Mouse (Mus musculus) layer of hippocampus, adult 2 months (tissue): ENCODE results near the gene Usp19. TPM values are rescaled to one million over a fixed set of nuclear protein-coding genes. Genes with fewer than 3 reads are reported as not detected.
A peak's percentile ranks its signal among the peaks of the same experiment; 100 is the strongest.

ENCODE experiments used
- DNase-seq, 2 experiments: peaks; one replicate each; pipeline ENCODE4 v3.0.0; 2022; ENCODE audit warnings: low spot score in 2 of 2
- H3K27ac ChIP-seq: fragments of 200-600 bp; 2 replicates; pipeline ENCODE4 v1.8.1; 2022
- H3K4me3 ChIP-seq: fragments of 200-600 bp; 2 replicates; pipeline ENCODE4 v1.8.1; 2022; ENCODE audit warnings: mild to moderate bottlenecking
- CTCF ChIP-seq: fragments of 200-600 bp; conservative IDR thresholded peaks from 2 replicates; pipeline ENCODE4 v1.8.1; 2022; ENCODE audit warnings: antibody characterized with exemption, mild to moderate bottlenecking, moderate library complexity
- long read RNA-seq, 2 experiments: library from polyadenylated mRNA; stranded (forward); transcript quantifications; one replicate each; pipeline ENCODE4 v2.0.0; 2021; ENCODE audit warnings: borderline mapping rate in 2 of 2
- total RNA-seq, 2 experiments: library from RNA; stranded (reverse); gene quantifications; 2 replicates each; pipeline ENCODE4 v1.2.3; 2021

Gene Usp19
- 100 to 1,000 TPM; 154 TPM for total RNA-seq
- long read RNA-seq, experiment 1, full-length matches to known transcripts = 53 of 105 reads
- long read RNA-seq, experiment 1, partial matches to known transcripts = 25 of 105 reads
- long read RNA-seq, experiment 1, other reads (novel, unspliced or antisense) = 27 of 105 reads
- long read RNA-seq, experiment 2, full-length matches to known transcripts = 96 of 172 reads
- long read RNA-seq, experiment 2, partial matches to known transcripts = 32 of 172 reads
- long read RNA-seq, experiment 2, other reads (novel, unspliced or antisense) = 44 of 172 reads

DNA sequence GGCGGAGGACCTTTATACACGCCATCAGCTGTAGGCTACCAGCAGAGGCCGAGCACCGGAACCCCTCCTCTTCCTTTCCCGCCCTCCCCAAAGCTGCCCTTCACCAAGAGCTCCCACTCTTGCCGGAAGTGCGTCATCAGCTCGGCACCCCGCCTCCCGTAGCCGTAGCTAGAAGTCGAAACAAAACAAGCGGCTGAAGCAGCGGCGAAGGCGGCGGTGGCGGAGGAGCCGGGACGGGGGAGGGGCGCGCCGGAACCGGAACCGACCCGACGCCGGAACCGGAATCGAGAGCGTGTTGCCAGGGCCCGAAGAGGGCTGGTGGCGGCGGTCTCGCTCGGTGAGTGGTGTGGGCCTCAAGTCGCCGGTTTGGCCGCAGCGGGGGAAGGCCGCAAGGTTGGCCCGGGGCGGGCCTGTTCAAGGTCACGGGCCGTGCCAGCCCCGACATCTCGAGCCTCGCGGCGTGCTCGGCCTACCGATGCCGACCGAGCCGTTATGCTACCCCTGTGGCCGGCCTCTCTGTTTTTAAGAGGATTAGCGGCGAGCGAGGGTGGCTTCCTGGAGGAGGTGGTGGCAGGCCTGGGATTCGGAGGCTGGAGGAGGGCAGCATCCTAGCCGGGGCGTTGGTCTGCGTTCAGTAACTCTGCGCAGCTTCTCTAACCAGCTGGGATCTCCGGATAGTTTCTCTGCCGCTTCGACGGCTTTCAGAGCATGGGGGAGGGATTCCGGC lies at the start of gene Usp19:
Usp19 (plus strand) TSS at position 44 of the 727 bp plus-strand sequence.
- 0 out of 2 replicates have a peak, but pooled peaks have one; percentile 12 for TF ChIP-seq CTCF
- peak; percentile 96 to 98 for DNase-seq
- Histone ChIP-seq H3K4me3 (peak within 1 kb of the TSS; percentile 95), H3K27ac (peak within 1 kb of the TSS; percentile 97)

DNA sequence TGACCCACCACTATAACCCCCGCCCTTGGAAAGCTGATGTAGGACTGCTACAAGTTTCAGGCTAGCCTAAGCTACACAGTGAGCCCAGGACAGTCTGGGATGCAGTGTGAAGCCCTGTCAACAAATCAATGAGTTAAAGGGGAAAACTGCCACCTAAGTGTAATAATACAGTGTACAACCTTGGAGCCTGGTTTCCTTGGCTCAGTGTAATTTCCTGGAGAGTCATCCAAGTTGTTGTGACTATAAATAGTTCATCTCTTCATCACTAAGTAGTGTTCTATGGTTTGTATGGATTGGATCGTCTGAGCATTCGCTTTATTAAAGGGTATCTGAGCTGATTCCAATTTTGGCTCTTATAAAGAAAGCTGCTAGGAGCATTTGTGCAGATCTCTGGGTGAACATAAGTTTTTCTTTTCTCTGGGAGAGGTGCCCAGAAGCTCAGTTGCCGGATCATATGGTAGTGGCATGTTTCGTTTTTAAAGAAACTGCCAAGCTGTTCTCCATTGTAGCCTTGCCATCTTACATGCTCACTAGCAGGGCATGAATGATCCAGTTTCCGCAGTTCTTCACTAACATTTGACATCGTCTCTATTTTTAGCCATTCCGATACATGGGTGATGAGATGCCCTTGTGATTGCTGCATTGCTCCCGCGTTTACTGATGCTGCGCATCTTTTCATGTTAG lies 49.0 kb upstream of the Usp19 start:
- Histone ChIP-seq H3K27ac (0 out of 2 replicates have a peak overlapping the region, but pooled peaks have one; percentile 2), H3K4me3 (no peak overlapping the region)
- DNase-seq = peak; percentile 70 to 87
- TF ChIP-seq CTCF = no peak

DNA sequence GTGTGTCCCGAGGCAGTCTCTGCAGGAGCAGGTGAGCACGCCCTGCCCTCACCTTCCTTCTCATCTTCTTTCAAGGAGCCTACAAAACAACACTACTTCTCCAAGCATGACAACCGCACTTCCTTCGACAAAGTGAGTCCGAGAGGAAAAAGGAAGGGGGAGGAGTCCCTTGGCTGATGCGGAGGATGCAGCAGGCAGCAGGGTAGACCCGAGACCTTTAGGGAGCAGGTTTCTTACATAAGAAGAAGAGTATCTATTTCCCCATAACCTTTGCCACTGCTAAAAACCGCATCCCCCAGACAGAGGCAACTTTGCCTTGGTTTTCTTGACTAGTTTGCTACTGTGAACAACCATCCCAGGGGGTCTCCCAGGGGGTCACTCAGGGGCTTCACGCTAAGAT lies 45.3 kb upstream of the Usp19 start:
- no peak for DNase-seq
- TF ChIP-seq CTCF = no peak
- Histone ChIP-seq H3K27ac (no peak overlapping the region), H3K4me3 (no peak overlapping the region)

DNA sequence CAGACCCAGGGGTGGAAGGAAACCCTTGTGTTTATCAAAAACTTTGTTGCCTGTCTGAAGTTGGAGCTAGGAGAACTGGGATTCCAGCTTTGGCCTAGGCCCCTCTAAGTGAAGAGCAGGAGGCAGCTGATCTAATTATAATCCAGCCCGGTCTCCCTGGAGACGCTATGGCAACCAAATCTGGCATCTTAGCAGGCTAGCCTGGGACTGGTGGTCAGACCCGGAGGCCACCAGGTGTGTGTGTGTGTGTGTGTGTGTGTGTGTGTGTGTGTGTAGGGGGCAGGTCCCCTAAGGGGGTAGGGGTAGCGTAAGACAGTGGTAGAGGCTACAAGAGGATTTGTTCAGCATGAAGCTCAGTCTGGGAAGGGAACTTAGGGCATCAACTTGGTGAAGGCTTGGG lies 40.5 kb upstream of the Usp19 start:
- no peak for TF ChIP-seq CTCF
- H3K4me3 ChIP-seq = peak overlapping the region; percentile 29; the same call in 1 of the 2 replicates
- DNase-seq = peak; percentile 56 to 66

DNA sequence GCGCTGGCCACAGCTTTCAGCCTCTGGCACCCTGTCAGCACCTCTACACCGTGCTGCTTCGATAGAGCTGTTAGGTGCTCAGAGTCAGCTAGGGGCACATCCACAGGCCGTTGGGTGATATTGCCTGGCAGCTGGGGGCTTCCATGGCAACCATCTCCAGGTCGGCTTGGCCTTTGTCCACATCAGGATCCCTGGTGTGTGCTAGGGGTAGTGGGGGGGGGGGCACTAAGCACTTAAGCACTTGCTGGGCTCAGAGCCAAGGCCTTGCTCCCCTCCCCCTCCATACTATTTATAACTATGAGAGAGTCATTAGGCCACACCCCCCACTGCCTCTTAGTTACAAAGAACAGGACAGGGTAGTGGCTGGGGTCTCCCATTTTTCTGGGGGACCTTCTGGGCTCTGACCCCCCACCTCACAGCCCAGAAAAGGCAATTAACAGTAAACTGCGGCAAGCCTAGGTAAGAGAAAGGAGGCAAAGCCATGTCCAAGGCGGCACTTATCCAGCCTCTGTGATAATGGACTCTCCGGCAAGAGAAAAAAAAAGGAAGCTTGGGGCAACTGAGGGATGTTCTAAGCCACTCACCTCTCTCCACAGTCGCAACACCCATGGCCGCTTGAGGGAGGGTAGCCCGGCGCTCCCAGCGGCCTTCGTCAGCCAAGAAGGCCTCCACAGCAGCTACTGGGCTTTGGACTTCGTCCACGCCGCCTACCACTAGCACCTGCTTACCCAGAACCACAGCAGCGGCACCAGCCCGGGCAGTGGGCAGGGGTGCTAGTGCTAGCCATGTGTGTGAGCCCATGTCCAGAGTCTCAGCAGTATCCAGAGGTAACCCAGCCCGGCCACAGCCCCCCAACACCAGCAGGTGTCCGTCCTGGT lies 39.9 kb upstream of the Usp19 start:
- Histone ChIP-seq H3K27ac (peak overlapping the region; percentile 75), H3K4me3 (peak overlapping the region; percentile 0; the same call in 1 of the 2 replicates)
- DNase-seq = no peak
- TF ChIP-seq CTCF = no peak

More for the DNA sequence above, 40.5 kb upstream of the Usp19 start:
- H3K27ac ChIP-seq = peak overlapping the region; percentile 75

DNA sequence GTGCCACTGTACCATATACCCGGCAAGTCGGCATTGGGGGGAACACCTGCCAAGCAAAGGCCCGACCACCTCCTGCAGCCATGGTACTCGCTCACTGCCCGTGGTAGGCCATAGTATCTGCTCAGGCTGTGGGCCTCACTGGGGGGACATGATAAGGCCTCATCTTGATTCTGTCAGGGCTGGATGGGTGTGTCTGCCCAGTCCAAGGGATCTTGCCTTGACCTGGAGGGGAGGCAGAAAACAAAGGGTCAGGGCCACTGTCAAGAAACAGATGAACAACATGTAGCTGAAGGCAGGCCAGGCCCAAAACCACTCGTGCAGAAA lies 39.3 kb upstream of the Usp19 start:
- Histone ChIP-seq H3K4me3 (peak overlapping the region; percentile 68; the same call in 1 of the 2 replicates), H3K27ac (peak overlapping the region; percentile 75)
- DNase-seq = no peak
- TF ChIP-seq CTCF = no peak

DNA sequence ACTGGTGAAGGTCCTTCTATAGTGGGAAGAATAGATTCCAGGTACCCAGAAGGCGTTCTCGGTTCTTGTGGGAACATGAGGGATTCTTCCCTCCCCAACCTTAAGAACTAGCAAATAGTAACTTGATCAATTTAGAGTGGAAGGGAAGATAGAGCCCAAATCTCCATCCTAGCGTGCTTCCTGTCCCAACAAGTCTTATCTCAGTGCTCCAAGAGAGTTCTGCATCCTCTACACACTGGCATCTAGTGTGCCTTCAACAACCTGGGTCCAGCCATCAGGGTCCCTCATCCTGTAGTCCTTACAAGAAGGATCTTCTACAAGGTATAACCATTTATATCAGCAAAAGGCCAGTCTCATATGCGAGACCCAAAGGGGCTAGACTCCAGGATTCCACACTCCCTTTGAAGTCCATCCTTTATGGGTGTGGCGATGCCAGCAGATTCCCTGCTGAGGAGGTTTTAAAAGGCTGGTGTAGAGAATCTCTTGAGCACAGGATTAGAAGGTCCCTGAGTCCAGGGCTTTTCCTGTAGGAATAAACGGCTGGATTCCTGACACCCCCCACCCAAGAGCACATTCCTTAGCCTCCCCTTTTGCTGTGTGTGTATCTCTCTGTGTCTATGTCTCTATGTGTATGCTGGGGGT lies 38.8 kb upstream of the Usp19 start:
- no peak for TF ChIP-seq CTCF
- no peak for DNase-seq
- Histone ChIP-seq H3K27ac (peak overlapping the region; percentile 85), H3K4me3 (peak overlapping the region; percentile 68)

DNA sequence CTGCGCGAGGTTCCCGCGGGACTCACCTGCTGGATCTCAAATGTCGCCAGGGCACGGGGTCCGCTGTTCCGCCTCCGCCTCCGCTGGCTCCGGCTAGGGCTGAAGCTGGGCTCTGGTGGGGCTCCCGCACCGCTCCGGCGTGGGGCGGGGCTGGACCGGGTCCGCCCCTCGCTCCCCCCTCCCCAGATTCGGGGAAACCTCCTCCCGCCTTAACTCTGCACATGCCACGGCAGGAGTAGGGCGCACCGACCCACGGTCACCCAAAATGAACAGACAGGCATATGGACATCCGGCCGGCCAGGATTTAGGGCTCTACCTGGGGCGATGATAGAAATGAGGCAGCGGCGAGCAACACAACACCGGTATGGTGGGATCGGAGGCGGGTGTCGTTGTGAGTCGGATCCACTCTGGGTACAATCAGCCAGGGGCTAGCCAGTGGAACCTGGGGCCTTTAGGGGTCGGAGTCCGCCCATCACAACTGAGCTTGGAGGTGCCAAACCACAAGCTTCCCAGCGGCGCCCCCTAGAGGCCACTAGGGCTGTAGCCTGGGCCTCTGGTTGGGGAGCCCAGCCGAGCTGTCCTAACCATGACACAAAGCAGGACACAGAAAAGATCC lies 38.0 kb upstream of the Usp19 start:
- H3K4me3 ChIP-seq = peak overlapping the region; percentile 68
- peak; percentile 100 for TF ChIP-seq CTCF
- peak; percentile 82 to 89 for DNase-seq
- peak overlapping the region; percentile 85 for H3K27ac ChIP-seq

DNA sequence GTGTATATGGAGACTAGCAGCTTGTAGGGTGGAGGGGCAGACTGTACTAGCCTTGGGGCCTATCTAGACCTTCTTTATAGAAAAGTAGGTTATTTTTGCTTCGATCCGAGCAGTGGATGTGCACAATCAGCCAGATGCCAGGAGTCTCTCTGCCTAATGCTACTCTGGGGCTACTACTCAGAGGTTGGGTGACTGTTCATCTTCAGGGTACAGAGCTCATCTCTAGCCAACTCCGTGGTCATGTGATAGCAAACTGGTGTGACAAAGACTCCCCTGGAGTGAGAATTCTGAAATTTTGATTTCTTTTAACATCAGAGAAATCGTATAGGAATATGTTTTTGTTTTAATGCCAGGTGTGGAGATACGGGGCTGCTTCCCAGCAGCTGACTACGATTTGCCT lies 37.5 kb upstream of the Usp19 start:
- Histone ChIP-seq H3K4me3 (peak overlapping the region; percentile 68), H3K27ac (peak overlapping the region; percentile 85)
- no peak for TF ChIP-seq CTCF
- DNase-seq = no peak

DNA sequence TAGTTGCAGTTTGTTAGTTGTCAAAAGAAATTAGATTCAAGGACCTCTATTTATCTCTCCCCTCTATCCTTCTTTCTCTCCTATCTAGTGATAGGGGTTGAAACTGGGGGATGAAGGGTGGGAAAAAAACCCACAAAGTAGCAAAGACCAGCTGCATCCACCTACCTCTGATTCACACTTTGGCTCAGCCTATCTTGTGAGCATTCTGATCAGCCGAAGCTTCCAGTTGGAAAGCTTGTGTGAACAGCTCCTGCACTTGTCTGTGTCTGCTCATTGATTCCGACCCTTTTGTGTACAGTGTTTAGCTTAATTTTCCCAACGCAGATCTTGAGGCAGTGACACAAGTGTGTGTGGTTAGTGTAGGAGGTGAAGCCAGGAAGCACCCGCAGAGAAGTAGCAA lies 36.9 kb upstream of the Usp19 start:
- H3K27ac ChIP-seq = peak overlapping the region; percentile 85

DNA sequence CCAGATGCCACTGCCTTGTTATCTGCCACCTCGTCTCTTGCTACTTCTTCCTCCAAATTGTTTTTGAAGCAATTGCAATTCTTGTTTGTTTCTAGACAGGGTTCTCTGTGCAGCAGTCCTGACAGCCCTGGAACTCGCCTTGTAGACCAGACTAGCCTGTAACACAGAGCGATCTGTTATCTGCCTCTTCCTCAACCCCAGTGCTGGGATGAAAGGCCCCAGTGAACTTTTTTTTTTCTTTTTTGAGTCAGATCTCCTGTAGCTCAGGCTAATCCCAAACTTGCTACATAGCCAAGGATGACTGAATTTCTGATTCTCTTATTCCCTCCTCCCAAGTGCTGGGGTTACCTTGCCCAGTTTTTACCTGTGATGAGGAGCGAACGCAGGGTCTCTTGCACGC lies 36.0 kb upstream of the Usp19 start:
- H3K27ac ChIP-seq = peak overlapping the region; percentile 85
- TF ChIP-seq CTCF = no peak
- H3K4me3 ChIP-seq = no peak overlapping the region
- no peak for DNase-seq

More for the DNA sequence above, 36.9 kb upstream of the Usp19 start:
- TF ChIP-seq CTCF = no peak
- no peak overlapping the region; the same call in 1 of the 2 replicates for H3K4me3 ChIP-seq
- peak; percentile 30 to 51 for DNase-seq
